In the genomic region with DNA sequence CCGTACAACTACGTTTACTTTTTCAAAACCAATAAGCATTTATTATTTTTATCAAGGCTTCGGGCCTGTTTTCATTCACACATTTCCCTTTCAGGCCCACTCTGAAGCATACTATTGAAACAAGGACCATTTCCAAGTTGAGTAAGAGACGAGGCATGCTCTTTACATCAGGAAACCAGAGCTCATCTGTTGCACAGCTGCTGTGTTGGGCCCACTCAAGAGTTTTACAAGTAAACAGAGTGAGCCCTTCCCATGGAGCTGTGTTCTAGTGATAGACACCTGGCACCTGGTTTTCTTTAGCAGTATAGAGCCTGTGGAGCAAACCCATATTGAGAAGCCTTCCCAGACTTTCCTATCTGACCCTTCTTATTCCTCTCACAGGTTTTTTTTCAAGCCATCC, we compare ENCODE assay signal across 26 mouse cellular contexts.
DNase-seq lines count a peak whose midpoint lies in the region; ATAC-seq lines count a peak whose summit lies in the region.
"Had no signal": no experiment of that assay in that cellular context is flagged by ENCODE, and none has a peak within 500 bp of the region (broad histone marks: within the 10 kb centered on the region; RNA-seq: fewer than 3 reads in every experiment).

No protein-coding gene starts in this region.

- peak; percentile 24 for DNase-seq in limb, embryonic 11.5 days (ENCODE audit: low spot score)
- no peak for DNase-seq in limb, embryonic 10.5 days (ENCODE audit: low spot score)
- DNase-seq in thymus, adult 18-20 months: peak; percentile 23 to 66
- DNase-seq in thymus, postnatal 10 days (ENCODE audit: low spot score in 2 of 2): peak; percentile 55 to 66
- DNase-seq in thymus, postnatal 4 days: peak; percentile 46
- no peak for DNase-seq in spleen, postnatal 14 days (ENCODE audit: low spot score in 2 of 2)
- no peak for DNase-seq in lung, postnatal 4 days
- DNase-seq: adrenal gland, adult 2 months; adrenal gland, postnatal 14 days; cerebellum, adult 11 months; cerebellum, adult 2 months; cerebellum, adult 9-11 months; cerebellum, postnatal 25 days; gastrocnemius, postnatal 10 days; gastrocnemius, postnatal 36 days; heart, adult 2 months; heart, postnatal 14 days; heart, postnatal 4 days had no signal

- no peaks in the 10 kb centered on the region for H3K36me3 ChIP-seq in limb, embryonic 11.5 days (ENCODE audit: control insufficient read depth, insufficient read depth, low read length)
- H3K36me3 ChIP-seq in limb, embryonic 10.5 days: no peaks in the 10 kb centered on the region
- no peaks in the 10 kb centered on the region for H3K36me3 ChIP-seq in forebrain, embryonic 16.5 days (ENCODE audit: control insufficient read depth, insufficient read depth)
- H3K36me3 ChIP-seq: embryonic facial prominence, embryonic 15.5 days; heart, embryonic 10.5 days; heart, embryonic 15.5 days had no signal

- H3K9ac ChIP-seq in limb, embryonic 11.5 days (ENCODE audit: low read length): no peak overlapping the region
- no peak overlapping the region for H3K9ac ChIP-seq in forebrain, embryonic 16.5 days (replicated peaks; ENCODE audit: low read depth, low read length)
- H3K9ac ChIP-seq: embryonic facial prominence, embryonic 15.5 days; heart, embryonic 15.5 days; hindbrain, embryonic 14.5 days had no signal

- H3K9me3 ChIP-seq in limb, embryonic 11.5 days (ENCODE audit: control insufficient read depth, low read length): no peaks in the 10 kb centered on the region
- no peaks in the 10 kb centered on the region for H3K9me3 ChIP-seq in limb, embryonic 10.5 days (replicated peaks)
- no peaks in the 10 kb centered on the region for H3K9me3 ChIP-seq in forebrain, embryonic 16.5 days (ENCODE audit: control insufficient read depth, low read length)
- H3K9me3 ChIP-seq: embryonic facial prominence, embryonic 15.5 days; heart, embryonic 10.5 days; heart, embryonic 15.5 days had no signal

- H3K4me1 ChIP-seq in limb, embryonic 11.5 days (ENCODE audit: control insufficient read depth, insufficient read depth, low read length): no peaks in the 10 kb centered on the region
- H3K4me1 ChIP-seq in limb, embryonic 10.5 days: no peaks in the 10 kb centered on the region
- H3K4me1 ChIP-seq in forebrain, embryonic 16.5 days (replicated peaks; ENCODE audit: control insufficient read depth, insufficient read depth, low read length): no peaks in the 10 kb centered on the region
- H3K4me1 ChIP-seq: embryonic facial prominence, embryonic 15.5 days; heart, embryonic 10.5 days; heart, embryonic 15.5 days had no signal

- H3K4me3 ChIP-seq in limb, embryonic 11.5 days (ENCODE audit: low read depth, low read length): no peak overlapping the region
- no peak overlapping the region for H3K4me3 ChIP-seq in limb, embryonic 10.5 days
- H3K4me3 ChIP-seq in forebrain, embryonic 16.5 days (replicated peaks; ENCODE audit: low read length): no peak overlapping the region
- H3K4me3 ChIP-seq: embryonic facial prominence, embryonic 15.5 days; heart, adult 2 months; heart, embryonic 10.5 days; heart, embryonic 15.5 days had no signal

- H3K27ac ChIP-seq in limb, embryonic 11.5 days (replicated peaks; ENCODE audit: low read depth, low read length): no peak overlapping the region
- no peak overlapping the region for H3K27ac ChIP-seq in limb, embryonic 10.5 days
- no peak overlapping the region for H3K27ac ChIP-seq in forebrain, embryonic 16.5 days (ENCODE audit: low read length)
- H3K27ac ChIP-seq: embryonic facial prominence, embryonic 15.5 days; heart, adult 2 months; heart, embryonic 10.5 days; heart, embryonic 15.5 days; hindbrain, embryonic 14.5 days; hindbrain, postnatal 0 days had no signal

- ATAC-seq in limb, embryonic 11.5 days (ENCODE audit: insufficient number of reproducible peaks, low FRiP score, low TSS enrichment, low read depth): no peak
- no peak for ATAC-seq in forebrain, embryonic 16.5 days
- ATAC-seq: CD4-positive, CD25-positive, alpha-beta regulatory T cell, adult 4 months; forebrain, embryonic 14.5 days; hindbrain, postnatal 0 days had no signal

- H3K27me3 ChIP-seq in limb, embryonic 11.5 days (ENCODE audit: control insufficient read depth, insufficient read depth, low read length): no peaks in the 10 kb centered on the region
- H3K27me3 ChIP-seq in limb, embryonic 10.5 days (ENCODE audit: low read depth, poor library complexity, severe bottlenecking): no peaks in the 10 kb centered on the region
- H3K27me3 ChIP-seq in forebrain, embryonic 16.5 days (replicated peaks; ENCODE audit: control insufficient read depth, insufficient read depth, low read length): no peaks in the 10 kb centered on the region
- H3K27me3 ChIP-seq: embryonic facial prominence, embryonic 15.5 days; heart, embryonic 15.5 days had no signal

- WGBS in limb, embryonic 11.5 days: 77% methylated on average over 4 of the region's 4 CpGs
- WGBS in limb, embryonic 10.5 days: 88% methylated on average over 4 of the region's 4 CpGs
- 91% methylated on average over 4 of the region's 4 CpGs for WGBS in forebrain, embryonic 16.5 days

- H3K4me2 ChIP-seq in limb, embryonic 11.5 days (ENCODE audit: low read depth, severe bottlenecking): no peak overlapping the region
- no peak overlapping the region for H3K4me2 ChIP-seq in forebrain, embryonic 16.5 days (ENCODE audit: low read length)
- H3K4me2 ChIP-seq: embryonic facial prominence, embryonic 15.5 days; heart, embryonic 15.5 days; hindbrain, embryonic 14.5 days had no signal

Comparison
In these comparisons a context has a peak if more than half of its experiments do, and no peak if none do; other contexts are left out.
1. DNase-seq: peak in limb, embryonic 11.5 days (single experiment), thymus, adult 18-20 months (2 of 2), thymus, postnatal 10 days (2 of 2) and thymus, postnatal 4 days (single experiment); none in limb, embryonic 10.5 days (single experiment), spleen, postnatal 14 days (0 of 2) and lung, postnatal 4 days (0 of 2).